Comparison of ENCODE assay signal across 12 mouse cellular contexts in genomic region chr9:13896055-13896454, GRCm38 (mm10).
DNase-seq lines count a peak whose midpoint lies in the region; ATAC-seq and TF ChIP-seq lines count a peak whose summit lies in the region.
"Had no signal": no experiment of that assay in that cellular context is flagged by ENCODE, and none has a peak within 500 bp of the region (broad histone marks: within the 10 kb centered on the region; RNA-seq: fewer than 3 reads in every experiment).

No protein-coding gene starts in this region.

- H3K4me1 ChIP-seq in forebrain, postnatal 0 days (ENCODE audit: insufficient read depth): peaks cover 6% of the 10 kb centered on the region
- H3K4me1 ChIP-seq in liver, postnatal 0 days (ENCODE audit: insufficient read depth): no peaks in the 10 kb centered on the region
- H3K4me1 ChIP-seq: stomach, embryonic 15.5 days had no signal

- peak; percentile 70 to 78 for DNase-seq in frontal cortex, adult 2 months (ENCODE audit: extremely low spot score in 1 of 2, low spot score in 1 of 2)
- no peak for DNase-seq in frontal cortex, postnatal 10 days (ENCODE audit: low spot score in 2 of 2)
- peak; percentile 44 for DNase-seq in NIH3T3 (ENCODE audit: low read depth)
- peak; percentile 55 for DNase-seq in forebrain, postnatal 0 days
- peak; percentile 58 to 72 for DNase-seq in left cerebral cortex, postnatal 14 days (ENCODE audit: low spot score in 2 of 2)
- no peak for DNase-seq in kidney, adult 11 months
- no peak for DNase-seq in adrenal gland, adult 2 months
- DNase-seq in liver, postnatal 0 days: no peak
- DNase-seq: cerebellum, adult 2 months; heart, postnatal 14 days; lung, postnatal 14 days had no signal

- no peaks in the 10 kb centered on the region for H3K9me3 ChIP-seq in forebrain, postnatal 0 days (ENCODE audit: low read length)
- peaks cover 4% of the 10 kb centered on the region for H3K9me3 ChIP-seq in liver, postnatal 0 days (ENCODE audit: low read length)
- H3K9me3 ChIP-seq: stomach, embryonic 15.5 days had no signal

- TF ChIP-seq CTCF in forebrain, postnatal 0 days (IDR thresholded peaks at IDR 0.05; ENCODE audit: low read depth): no peak
- TF ChIP-seq CTCF in liver, postnatal 0 days (IDR thresholded peaks at IDR 0.05; ENCODE audit: low read depth): no peak

- H3K27me3 ChIP-seq in forebrain, postnatal 0 days (ENCODE audit: insufficient read depth, low read length): no peaks in the 10 kb centered on the region
- no peaks in the 10 kb centered on the region for H3K27me3 ChIP-seq in liver, postnatal 0 days (ENCODE audit: insufficient read depth, low read length)
- H3K27me3 ChIP-seq: stomach, embryonic 15.5 days had no signal

- 51% methylated on average over 6 of the region's 6 CpGs for WGBS in forebrain, postnatal 0 days
- 71% methylated on average over 6 of the region's 6 CpGs for WGBS in liver, postnatal 0 days (ENCODE audit: insufficient replicate concordance)

- peak overlapping the region; percentile 57; the same call in 1 of the 2 replicates for H3K27ac ChIP-seq in forebrain, postnatal 0 days (ENCODE audit: low read depth, low read length)
- no peak overlapping the region for H3K27ac ChIP-seq in liver, postnatal 0 days (ENCODE audit: low read depth)
- H3K27ac ChIP-seq: stomach, embryonic 15.5 days had no signal

- TF ChIP-seq EP300 in liver, postnatal 0 days (IDR thresholded peaks at IDR 0.05; ENCODE audit: low read depth): no peak

- ATAC-seq in forebrain, postnatal 0 days: peak; percentile 57
- ATAC-seq in liver, postnatal 0 days: no peak

- no peak overlapping the region for H3K4me2 ChIP-seq in forebrain, postnatal 0 days (ENCODE audit: low read depth)
- no peak overlapping the region for H3K4me2 ChIP-seq in liver, postnatal 0 days (ENCODE audit: low read depth, low read length)
- H3K4me2 ChIP-seq: stomach, embryonic 15.5 days had no signal

- intact Hi-C loops in left cerebral cortex, postnatal 14 days (cut with DNase I): no loop called here

- no peaks in the 10 kb centered on the region for H3K36me3 ChIP-seq in forebrain, postnatal 0 days (ENCODE audit: insufficient read depth)
- no peaks in the 10 kb centered on the region for H3K36me3 ChIP-seq in liver, postnatal 0 days (replicated peaks; ENCODE audit: insufficient read depth, low read length)
- H3K36me3 ChIP-seq: stomach, embryonic 15.5 days had no signal

- no peak overlapping the region for H3K4me3 ChIP-seq in forebrain, postnatal 0 days (ENCODE audit: low read depth, low read length)
- H3K4me3 ChIP-seq in liver, postnatal 0 days (ENCODE audit: low read depth, low read length): no peak overlapping the region
- H3K4me3 ChIP-seq: stomach, embryonic 15.5 days had no signal

- H3K9ac ChIP-seq in forebrain, postnatal 0 days: no peak overlapping the region
- no peak overlapping the region for H3K9ac ChIP-seq in liver, postnatal 0 days (replicated peaks)
- H3K9ac ChIP-seq: stomach, embryonic 15.5 days had no signal

Comparison
In these comparisons a context has a peak if more than half of its experiments do, and no peak if none do; other contexts are left out.
1. DNase-seq: peak in frontal cortex, adult 2 months (2 of 2), NIH3T3 (single experiment), forebrain, postnatal 0 days (single experiment) and left cerebral cortex, postnatal 14 days (2 of 2); none in frontal cortex, postnatal 10 days (0 of 2), kidney, adult 11 months (single experiment), adrenal gland, adult 2 months (single experiment) and liver, postnatal 0 days (single experiment).